9 mouse cellular contexts compared by ENCODE assay signal in genomic region chr9:123481136-123481535, GRCm38 (mm10). TPM values are rescaled to one million over a fixed set of nuclear protein-coding genes. Genes with fewer than 3 reads are reported as not detected.
A peak's percentile ranks its signal among the peaks of the same experiment; 100 is the strongest.
DNase-seq lines count a peak whose midpoint lies in the region; ATAC-seq and TF ChIP-seq lines count a peak whose summit lies in the region.
"Had no signal": no experiment of that assay in that cellular context is flagged by ENCODE, and none has a peak within 500 bp of the region (broad histone marks: within the 10 kb centered on the region; RNA-seq: fewer than 3 reads in every experiment).

No protein-coding gene starts in this region.

- ATAC-seq in forebrain, embryonic 14.5 days, result no peak
- ATAC-seq in liver, embryonic 12.5 days, result peak; percentile 86
- no peak for ATAC-seq in stomach, postnatal 0 days (ENCODE audit: low FRiP score, low TSS enrichment)

- peaks cover 10% of the 10 kb centered on the region for H3K36me3 ChIP-seq in spleen, adult 2 months (ENCODE audit: control insufficient read depth, insufficient read depth, low read length)
- H3K36me3 ChIP-seq in forebrain, embryonic 14.5 days (ENCODE audit: control insufficient read depth, insufficient read depth, low read length), result no peaks in the 10 kb centered on the region
- H3K36me3 ChIP-seq in liver, embryonic 12.5 days, result peaks cover 57% of the 10 kb centered on the region
- 0 out of 2 replicates have a peak, but pooled peaks cover 3% of the 10 kb centered on the region for H3K36me3 ChIP-seq in stomach, postnatal 0 days (ENCODE audit: control insufficient read depth, insufficient read depth, low read length)

- no peak overlapping the region for H3K9ac ChIP-seq in forebrain, embryonic 14.5 days (ENCODE audit: low read length)
- H3K9ac ChIP-seq in liver, embryonic 12.5 days, result peak overlapping the region; percentile 88
- H3K9ac ChIP-seq in stomach, postnatal 0 days (ENCODE audit: low read length), result 0 out of 2 replicates have a peak overlapping the region, but pooled peaks have one; percentile 27

- H3K27ac ChIP-seq in spleen, adult 2 months (ENCODE audit: insufficient read depth, low read length), result peak overlapping the region; percentile 36
- no peak overlapping the region for H3K27ac ChIP-seq in forebrain, embryonic 14.5 days (ENCODE audit: low read depth, low read length)
- peak overlapping the region; percentile 90 for H3K27ac ChIP-seq in liver, embryonic 12.5 days
- H3K27ac ChIP-seq in stomach, postnatal 0 days (replicated peaks), result no peak overlapping the region

- H3K27me3 ChIP-seq in spleen, adult 2 months (ENCODE audit: control insufficient read depth, insufficient read depth, low read length), result no peaks in the 10 kb centered on the region
- no peaks in the 10 kb centered on the region for H3K27me3 ChIP-seq in forebrain, embryonic 14.5 days (replicated peaks; ENCODE audit: control insufficient read depth, insufficient read depth, low read length)
- H3K27me3 ChIP-seq in liver, embryonic 12.5 days (replicated peaks), result no peaks in the 10 kb centered on the region
- H3K27me3 ChIP-seq in stomach, postnatal 0 days (ENCODE audit: control insufficient read depth, insufficient read depth, low read length), result no peaks in the 10 kb centered on the region

- H3K4me2 ChIP-seq in forebrain, embryonic 14.5 days (ENCODE audit: low read length), result peak overlapping the region; percentile 68
- peak overlapping the region; percentile 88 for H3K4me2 ChIP-seq in liver, embryonic 12.5 days
- peak overlapping the region; percentile 92 for H3K4me2 ChIP-seq in stomach, postnatal 0 days (replicated peaks; ENCODE audit: low read depth)

- no peak for TF ChIP-seq EP300 in stomach, postnatal 0 days (optimal IDR thresholded peaks at IDR 0.05)

- no peak for TF ChIP-seq CTCF in spleen, adult 2 months (IDR thresholded peaks at IDR 0.05; ENCODE audit: extremely low read depth, insufficient read depth, insufficient read length, insufficient replicate concordance)
- no peak for TF ChIP-seq CTCF in stomach, postnatal 0 days (IDR thresholded peaks at IDR 0.05; ENCODE audit: low read depth)

- 37% methylated on average over 7 of the region's 7 CpGs for WGBS in spleen, adult 2 months
- 78% methylated on average over 7 of the region's 7 CpGs for WGBS in forebrain, embryonic 14.5 days
- 37% methylated on average over 7 of the region's 7 CpGs for whole genome bisulfite sequencing in liver, embryonic 12.5 days (ENCODE audit: insufficient replicate concordance)
- WGBS in stomach, postnatal 0 days, result 22% methylated on average over 7 of the region's 7 CpGs

- intact Hi-C loops in left cerebral cortex, postnatal 25 days (cut with DNase I), result no loop called here

- no peak for TF ChIP-seq POLR2A in spleen, adult 2 months (IDR thresholded peaks at IDR 0.05; ENCODE audit: low read depth, low read length)

- H3K4me1 ChIP-seq in spleen, adult 2 months (ENCODE audit: control insufficient read depth, insufficient read depth, insufficient read length), result peaks cover 30% of the 10 kb centered on the region
- peaks cover 16% of the 10 kb centered on the region for H3K4me1 ChIP-seq in forebrain, embryonic 14.5 days (ENCODE audit: control insufficient read depth, insufficient read depth, low read length)
- H3K4me1 ChIP-seq in liver, embryonic 12.5 days, result peaks cover 81% of the 10 kb centered on the region
- H3K4me1 ChIP-seq in stomach, postnatal 0 days (replicated peaks; ENCODE audit: control insufficient read depth, insufficient read depth), result peaks cover 27% of the 10 kb centered on the region

- no peaks in the 10 kb centered on the region for H3K9me3 ChIP-seq in forebrain, embryonic 14.5 days (replicated peaks; ENCODE audit: control insufficient read depth, low read length)
- H3K9me3 ChIP-seq in liver, embryonic 12.5 days (replicated peaks), result no peaks in the 10 kb centered on the region
- H3K9me3 ChIP-seq in stomach, postnatal 0 days (ENCODE audit: control insufficient read depth, low read length), result no peaks in the 10 kb centered on the region

- H3K4me3 ChIP-seq in spleen, adult 2 months (ENCODE audit: extremely low read depth, insufficient read depth, insufficient read length), result peak overlapping the region; percentile 83
- H3K4me3 ChIP-seq in forebrain, embryonic 14.5 days (ENCODE audit: low read depth, low read length), result no peak overlapping the region
- peak overlapping the region; percentile 80 for H3K4me3 ChIP-seq in liver, embryonic 12.5 days
- peak overlapping the region; percentile 68 for H3K4me3 ChIP-seq in stomach, postnatal 0 days (ENCODE audit: low read depth, low read length)

- DNase-seq in spleen, adult 2 months (ENCODE audit: low read depth in 1 of 2, low spot score in 2 of 2), result no peak
- DNase-seq in spleen, adult 18-20 months, result no peak
- no peak for DNase-seq in forebrain, embryonic 14.5 days (ENCODE audit: low spot score)
- DNase-seq in stomach, postnatal 0 days (ENCODE audit: low spot score), result peak; percentile 38
- DNase-seq in urinary bladder, postnatal 4 days (ENCODE audit: low spot score in 2 of 2), result no peak
- no peak for DNase-seq in left cerebral cortex, postnatal 25 days (ENCODE audit: low spot score in 2 of 2)
- no peak for DNase-seq in yolk sac, embryonic 10.5 days (ENCODE audit: low spot score)
- DNase-seq: kidney, postnatal 4 days had no signal

RNA-seq across cellular contexts. Expression of gene Limd1, which starts 2.6 kb away (rescaled TPM):
- polyA plus RNA-seq in spleen, adult 2 months (2012; rRNA removed), result 45.1 and 55.1 TPM in 2 replicates
- polyA plus RNA-seq in forebrain, embryonic 14.5 days (2014; fragmentation: Nextera tagmentation; extraction: Ambion mirVana), result 23.1 and 23.5 TPM in 2 replicates
- 30.4 and 30.9 TPM in 2 replicates for polyA plus RNA-seq in liver, embryonic 12.5 days (2016; fragmentation: Nextera tagmentation; extraction: Ambion mirVana)
- 22.2 and 23.2 TPM in 2 replicates for polyA plus RNA-seq in stomach, postnatal 0 days (2015; fragmentation: Nextera tagmentation; extraction: Ambion mirVana)
- total RNA-seq in left cerebral cortex, postnatal 25 days (2021), result 1 to 10 TPM; 6.1 to 7.2 TPM

RNA-seq across cellular contexts. Expression of gene Sacm1l, which starts 48.4 kb away (rescaled TPM):
- polyA plus RNA-seq in spleen, adult 2 months (2012; rRNA removed), result 2.5 TPM in 2 replicates
- 46.3 and 56.2 TPM in 2 replicates for polyA plus RNA-seq in forebrain, embryonic 14.5 days (2014; fragmentation: Nextera tagmentation; extraction: Ambion mirVana)
- 36.3 and 36.7 TPM in 2 replicates for polyA plus RNA-seq in liver, embryonic 12.5 days (2016; fragmentation: Nextera tagmentation; extraction: Ambion mirVana)
- polyA plus RNA-seq in stomach, postnatal 0 days (2015; fragmentation: Nextera tagmentation; extraction: Ambion mirVana), result 33.6 TPM in 2 replicates
- total RNA-seq in left cerebral cortex, postnatal 25 days (2021), result 10 to 100 TPM; 59.5 to 61.9 TPM

Comparison
In these comparisons a context has a peak if more than half of its experiments do, and no peak if none do; other contexts are left out.
1. H3K27ac ChIP-seq: peak in spleen, adult 2 months (single experiment) and liver, embryonic 12.5 days (single experiment); none in forebrain, embryonic 14.5 days (single experiment) and stomach, postnatal 0 days (single experiment).
2. Peak in every context shown above with its lines, with median percentiles within 50 percentile points of each other: H3K4me2 ChIP-seq.